Comparison of ENCODE assay signal across 21 mouse cellular contexts in genomic region chr5:149378566-149378965, GRCm38 (mm10). TPM values are rescaled to one million over a fixed set of nuclear protein-coding genes. Genes with fewer than 3 reads are reported as not detected.
DNase-seq lines count a peak whose midpoint lies in the region; ATAC-seq lines count a peak whose summit lies in the region.
"Had no signal": no experiment of that assay in that cellular context is flagged by ENCODE, and none has a peak within 500 bp of the region (broad histone marks: within the 10 kb centered on the region; RNA-seq: fewer than 3 reads in every experiment).

No protein-coding gene starts in this region.

- H3K36me3 ChIP-seq in forebrain, embryonic 10.5 days (replicated peaks): no peaks in the 10 kb centered on the region
- H3K36me3 ChIP-seq in forebrain, embryonic 15.5 days: no peaks in the 10 kb centered on the region
- no peaks in the 10 kb centered on the region for H3K36me3 ChIP-seq in hindbrain, embryonic 12.5 days
- no peaks in the 10 kb centered on the region for H3K36me3 ChIP-seq in hindbrain, embryonic 13.5 days
- H3K36me3 ChIP-seq: embryonic facial prominence, embryonic 12.5 days; hindbrain, embryonic 15.5 days; limb, embryonic 12.5 days; liver, embryonic 13.5 days had no signal

- peaks cover 13% of the 10 kb centered on the region; the same call in 1 of the 2 replicates for H3K27me3 ChIP-seq in forebrain, embryonic 10.5 days (ENCODE audit: poor library complexity, severe bottlenecking)
- H3K27me3 ChIP-seq in forebrain, embryonic 15.5 days: no peaks in the 10 kb centered on the region
- peaks cover 6% of the 10 kb centered on the region; the same call in 1 of the 2 replicates for H3K27me3 ChIP-seq in hindbrain, embryonic 12.5 days
- no peaks in the 10 kb centered on the region for H3K27me3 ChIP-seq in hindbrain, embryonic 13.5 days
- H3K27me3 ChIP-seq: embryonic facial prominence, embryonic 12.5 days; hindbrain, embryonic 15.5 days; limb, embryonic 12.5 days had no signal

- peak overlapping the region; percentile 89 for H3K27ac ChIP-seq in forebrain, embryonic 10.5 days
- no peak overlapping the region for H3K27ac ChIP-seq in forebrain, embryonic 15.5 days (replicated peaks)
- H3K27ac ChIP-seq in hindbrain, embryonic 12.5 days: 0 out of 2 replicates have a peak overlapping the region, but pooled peaks have one; percentile 12
- H3K27ac ChIP-seq in hindbrain, embryonic 13.5 days: no peak overlapping the region
- H3K27ac ChIP-seq: embryonic facial prominence, embryonic 12.5 days; limb, embryonic 12.5 days; liver, embryonic 13.5 days had no signal

- no peak for ATAC-seq in forebrain, embryonic 15.5 days (replicated peaks)
- no peak for ATAC-seq in hindbrain, embryonic 12.5 days (ENCODE audit: low FRiP score)
- no peak for ATAC-seq in hindbrain, embryonic 13.5 days (ENCODE audit: low FRiP score)
- ATAC-seq in megakaryocyte progenitor cell, adult 5-6 weeks (replicated peaks; ENCODE audit: poor library complexity): no peak
- ATAC-seq: forebrain, postnatal 0 days had no signal

- no peak for DNase-seq in forebrain, embryonic 10.5 days (ENCODE audit: extremely low spot score, low spot score)
- DNase-seq in thymus, postnatal 14 days: peak; percentile 63
- no peak for DNase-seq in thymus, postnatal 0 days (ENCODE audit: low spot score)
- peak; percentile 59 for DNase-seq in thymus, postnatal 4 days
- DNase-seq: adrenal gland, adult 8-10 months; cerebellum, adult 9-10 months; gastrocnemius, postnatal 10 days; kidney, adult 11 months; liver, embryonic 13.5 days; right cerebral cortex, postnatal 14 days; spleen, adult 18-20 months had no signal

- no peak overlapping the region for H3K9ac ChIP-seq in forebrain, embryonic 15.5 days (replicated peaks)
- H3K9ac ChIP-seq in hindbrain, embryonic 12.5 days: no peak overlapping the region
- no peak overlapping the region for H3K9ac ChIP-seq in hindbrain, embryonic 13.5 days
- H3K9ac ChIP-seq: embryonic facial prominence, embryonic 12.5 days; forebrain, postnatal 0 days; hindbrain, embryonic 15.5 days; limb, embryonic 12.5 days; liver, embryonic 13.5 days had no signal

- 73% methylated on average over 7 of the region's 7 CpGs for WGBS in forebrain, embryonic 10.5 days
- 81% methylated on average over 7 of the region's 7 CpGs for WGBS in forebrain, embryonic 15.5 days
- WGBS in hindbrain, embryonic 12.5 days: 55% methylated on average over 7 of the region's 7 CpGs
- WGBS in hindbrain, embryonic 13.5 days: 60% methylated on average over 7 of the region's 7 CpGs

- peaks cover 74% of the 10 kb centered on the region for H3K4me1 ChIP-seq in forebrain, embryonic 10.5 days
- peaks cover 44% of the 10 kb centered on the region for H3K4me1 ChIP-seq in forebrain, embryonic 15.5 days
- H3K4me1 ChIP-seq in hindbrain, embryonic 12.5 days: peaks cover 64% of the 10 kb centered on the region
- H3K4me1 ChIP-seq in hindbrain, embryonic 13.5 days (replicated peaks): peaks cover 55% of the 10 kb centered on the region

- no peak overlapping the region for H3K4me2 ChIP-seq in forebrain, embryonic 15.5 days (replicated peaks)
- H3K4me2 ChIP-seq in hindbrain, embryonic 12.5 days (replicated peaks): no peak overlapping the region
- H3K4me2 ChIP-seq in hindbrain, embryonic 13.5 days: no peak overlapping the region
- H3K4me2 ChIP-seq: embryonic facial prominence, embryonic 12.5 days; hindbrain, embryonic 15.5 days; limb, embryonic 12.5 days; liver, embryonic 13.5 days had no signal

- no peak overlapping the region for H3K4me3 ChIP-seq in forebrain, embryonic 10.5 days
- no peak overlapping the region for H3K4me3 ChIP-seq in forebrain, embryonic 15.5 days
- H3K4me3 ChIP-seq in hindbrain, embryonic 12.5 days: no peak overlapping the region
- no peak overlapping the region for H3K4me3 ChIP-seq in hindbrain, embryonic 13.5 days
- H3K4me3 ChIP-seq: embryonic facial prominence, embryonic 12.5 days; erythroblast, embryonic 14.5 days; hindbrain, embryonic 15.5 days; limb, embryonic 12.5 days; liver, embryonic 13.5 days had no signal

- peaks cover 7% of the 10 kb centered on the region; the same call in 1 of the 2 replicates for H3K9me3 ChIP-seq in forebrain, embryonic 10.5 days
- H3K9me3 ChIP-seq in forebrain, embryonic 15.5 days: no peaks in the 10 kb centered on the region
- no peaks in the 10 kb centered on the region for H3K9me3 ChIP-seq in hindbrain, embryonic 12.5 days (replicated peaks)
- no peaks in the 10 kb centered on the region for H3K9me3 ChIP-seq in hindbrain, embryonic 13.5 days
- H3K9me3 ChIP-seq: embryonic facial prominence, embryonic 12.5 days; hindbrain, embryonic 15.5 days; limb, embryonic 12.5 days; liver, embryonic 13.5 days had no signal

RNA-seq across cellular contexts. Expression of gene Medag, which starts 33.0 kb away (rescaled TPM):
- polyA plus RNA-seq in forebrain, embryonic 10.5 days (2016; fragmentation: Nextera tagmentation; extraction: Ambion mirVana): 0.47 and 0.60 TPM in 2 replicates
- 0.95 and 1.7 TPM in 2 replicates for polyA plus RNA-seq in forebrain, embryonic 15.5 days (2015; fragmentation: Nextera tagmentation; extraction: Ambion mirVana)
- 1.0 and 1.1 TPM in 2 replicates for polyA plus RNA-seq in hindbrain, embryonic 12.5 days (2016; fragmentation: Nextera tagmentation; extraction: Ambion mirVana)
- polyA plus RNA-seq in hindbrain, embryonic 13.5 days (2015; fragmentation: Nextera tagmentation; extraction: Ambion mirVana): 2.1 and 2.5 TPM in 2 replicates
- polyA plus RNA-seq in thymus, postnatal 0 days (2015; fragmentation: Nextera tagmentation; extraction: Ambion mirVana): 1.3 and 2.0 TPM in 2 replicates
- 0.07 TPM in 1 of 2 replicates, not detected in the other for total RNA-seq in megakaryocyte progenitor cell, adult 5-6 weeks (2015)
- not detected in 2 replicates for total RNA-seq in megakaryocyte progenitor cell, adult 5-6 weeks (2017)
- total RNA-seq: neutrophil, adult 5-6 weeks had no signal
- polyA plus RNA-seq: erythroblast, embryonic 14.5 days had no signal

Comparison
In these comparisons a context has a peak if more than half of its experiments do, and no peak if none do; other contexts are left out.
1. DNase-seq: peak in thymus, postnatal 14 days (single experiment) and thymus, postnatal 4 days (single experiment); none in forebrain, embryonic 10.5 days (single experiment) and thymus, postnatal 0 days (single experiment).
2. H3K27ac ChIP-seq: peak in forebrain, embryonic 10.5 days (single experiment) and hindbrain, embryonic 12.5 days (single experiment); none in forebrain, embryonic 15.5 days (single experiment) and hindbrain, embryonic 13.5 days (single experiment).